9 mouse cellular contexts compared by ENCODE assay signal in genomic region chr13:20940389-20940788, GRCm38 (mm10).
A peak's percentile ranks its signal among the peaks of the same experiment; 100 is the strongest.
DNase-seq lines count a peak whose midpoint lies in the region; ATAC-seq and TF ChIP-seq lines count a peak whose summit lies in the region.
"Had no signal": no experiment of that assay in that cellular context is flagged by ENCODE, and none has a peak within 500 bp of the region (broad histone marks: within the 10 kb centered on the region; RNA-seq: fewer than 3 reads in every experiment).

No protein-coding gene starts in this region.

- H3K4me3 ChIP-seq in hindbrain, postnatal 0 days (ENCODE audit: low read length), result no peak overlapping the region
- no peak overlapping the region for H3K4me3 ChIP-seq in hindbrain, embryonic 12.5 days
- no peak overlapping the region for H3K4me3 ChIP-seq in G1E (ENCODE audit: low read depth, low read length)
- no peak overlapping the region for H3K4me3 ChIP-seq in limb, embryonic 10.5 days
- H3K4me3 ChIP-seq: embryonic facial prominence, embryonic 15.5 days had no signal

- no peaks in the 10 kb centered on the region for H3K4me1 ChIP-seq in hindbrain, postnatal 0 days (ENCODE audit: insufficient read depth, low read length)
- no peaks in the 10 kb centered on the region for H3K4me1 ChIP-seq in hindbrain, embryonic 12.5 days
- H3K4me1 ChIP-seq in G1E (ENCODE audit: insufficient read depth, low read depth, low read length), result peaks cover 1% of the 10 kb centered on the region; the same call in 1 of the 2 replicates
- no peaks in the 10 kb centered on the region for H3K4me1 ChIP-seq in limb, embryonic 10.5 days
- H3K4me1 ChIP-seq: embryonic facial prominence, embryonic 15.5 days had no signal

- no peaks in the 10 kb centered on the region for H3K27me3 ChIP-seq in hindbrain, postnatal 0 days (ENCODE audit: insufficient read depth, low read length)
- H3K27me3 ChIP-seq in hindbrain, embryonic 12.5 days, result no peaks in the 10 kb centered on the region
- no peaks in the 10 kb centered on the region for H3K27me3 ChIP-seq in G1E (ENCODE audit: insufficient read depth, low read length)
- H3K27me3 ChIP-seq in limb, embryonic 10.5 days (ENCODE audit: low read depth, poor library complexity, severe bottlenecking), result no peaks in the 10 kb centered on the region
- H3K27me3 ChIP-seq: embryonic facial prominence, embryonic 15.5 days had no signal

- TF ChIP-seq CTCF in hindbrain, postnatal 0 days (IDR thresholded peaks at IDR 0.05; ENCODE audit: low read depth), result peak; percentile 54
- TF ChIP-seq CTCF in G1E (IDR thresholded peaks at IDR 0.05; ENCODE audit: low read depth, low read length), result peak; percentile 81

- H3K4me2 ChIP-seq in hindbrain, postnatal 0 days (ENCODE audit: low read depth, low read length), result no peak overlapping the region
- H3K4me2 ChIP-seq in hindbrain, embryonic 12.5 days (replicated peaks), result no peak overlapping the region
- H3K4me2 ChIP-seq: embryonic facial prominence, embryonic 15.5 days had no signal

- H3K9ac ChIP-seq in hindbrain, postnatal 0 days (replicated peaks; ENCODE audit: low read length), result no peak overlapping the region
- no peak overlapping the region for H3K9ac ChIP-seq in hindbrain, embryonic 12.5 days
- H3K9ac ChIP-seq: embryonic facial prominence, embryonic 15.5 days had no signal

- H3K27ac ChIP-seq in hindbrain, postnatal 0 days, result no peak overlapping the region
- no peak overlapping the region for H3K27ac ChIP-seq in hindbrain, embryonic 12.5 days
- no peak overlapping the region for H3K27ac ChIP-seq in limb, embryonic 10.5 days
- H3K27ac ChIP-seq: embryonic facial prominence, embryonic 15.5 days had no signal

- ATAC-seq in hindbrain, postnatal 0 days, result no peak
- no peak for ATAC-seq in hindbrain, embryonic 12.5 days (ENCODE audit: low FRiP score)
- no peak for ATAC-seq in G1E (ENCODE audit: extremely low read depth, insufficient number of reproducible peaks, low FRiP score, poor library complexity, severe bottlenecking)

- WGBS in hindbrain, postnatal 0 days, result 57% methylated on average over 6 of the region's 6 CpGs
- 65% methylated on average over 6 of the region's 6 CpGs for WGBS in hindbrain, embryonic 12.5 days
- WGBS in limb, embryonic 10.5 days, result 53% methylated on average over 6 of the region's 6 CpGs

- no peaks in the 10 kb centered on the region for H3K9me3 ChIP-seq in hindbrain, postnatal 0 days (ENCODE audit: low read length)
- H3K9me3 ChIP-seq in hindbrain, embryonic 12.5 days (replicated peaks), result no peaks in the 10 kb centered on the region
- H3K9me3 ChIP-seq in G1E (replicated peaks), result no peaks in the 10 kb centered on the region
- H3K9me3 ChIP-seq in limb, embryonic 10.5 days (replicated peaks), result no peaks in the 10 kb centered on the region
- H3K9me3 ChIP-seq: embryonic facial prominence, embryonic 15.5 days had no signal

- H3K36me3 ChIP-seq in hindbrain, postnatal 0 days (ENCODE audit: insufficient read depth, low read length), result no peaks in the 10 kb centered on the region
- no peaks in the 10 kb centered on the region for H3K36me3 ChIP-seq in hindbrain, embryonic 12.5 days
- H3K36me3 ChIP-seq in G1E (replicated peaks), result no peaks in the 10 kb centered on the region
- H3K36me3 ChIP-seq in limb, embryonic 10.5 days, result no peaks in the 10 kb centered on the region
- H3K36me3 ChIP-seq: embryonic facial prominence, embryonic 15.5 days had no signal

- peak; percentile 49 for DNase-seq in hindbrain, postnatal 0 days (ENCODE audit: low spot score)
- DNase-seq in 416B (ENCODE audit: low read depth) (peak; percentile 53), G1E (ENCODE audit: low spot score) (peak; percentile 15)
- peak; percentile 19 to 22 for DNase-seq in cerebellum, postnatal 36 days
- DNase-seq in limb, embryonic 10.5 days (ENCODE audit: low spot score), result peak; percentile 46
- peak; percentile 16 for DNase-seq in right cerebral cortex, postnatal 4 days
- no peak for DNase-seq in gastrocnemius, adult 8-10 months (ENCODE audit: low spot score in 2 of 2)

Comparison
In these comparisons a context has a peak if more than half of its experiments do, and no peak if none do; other contexts are left out.
1. DNase-seq: peak in hindbrain, postnatal 0 days (single experiment), 416B (single experiment), G1E (single experiment), cerebellum, postnatal 36 days (2 of 2), limb, embryonic 10.5 days (single experiment) and right cerebral cortex, postnatal 4 days (single experiment); none in gastrocnemius, adult 8-10 months (0 of 2).